Mouse (Mus musculus) CD4-positive, CD25-positive, alpha-beta regulatory T cell, adult 9 weeks (primary cell): ENCODE data around the gene Vmn1r34. TPM values are rescaled to one million over a fixed set of nuclear protein-coding genes. Genes with fewer than 3 reads are reported as not detected.

Source experiments
- polyA plus RNA-seq: library from polyadenylated mRNA; unstranded; fragments of 100-300 nt; shearing (Covaris generic); gene quantifications from one replicate; pipeline ENCODE4 v1.2.1, GENCODE M21; 2017

The Vmn1r34 gene
- not detected for polyA plus RNA-seq

GRCm38 (mm10) chr6:66643779-66644178 is at the start of gene Vmn1r34:
Gene Vmn1r34 (minus strand): TSS chr6:66643879.

GRCm38 (mm10) chr6:66685806-66686205 is 42.1 kb upstream of the Vmn1r34 start, which contains the start of gene Vmn1r35:
Gene Vmn1r35 (minus strand): TSS chr6:66685906.

GRCm38 (mm10) chr6:66618182-66618581 is 25.5 kb downstream of the Vmn1r34 start, which contains the start of gene Vmn1r33:
Gene Vmn1r33 (minus strand): TSS chr6:66618282.

Other genes starting within 250 kb of the Vmn1r34 start
- gene Mad2l1, start 108.5 kb downstream of the Vmn1r34 start, polyA plus RNA-seq: 24.3 TPM
- not detected for gene Vmn1r32, start 83.8 kb downstream of the Vmn1r34 start, polyA plus RNA-seq
- not detected for gene Vmn1r33, start 25.6 kb downstream of the Vmn1r34 start, polyA plus RNA-seq
- not detected for gene Vmn1r35, start 42.0 kb upstream of the Vmn1r34 start, polyA plus RNA-seq
- gene Vmn1r36, start 75.3 kb upstream of the Vmn1r34 start, polyA plus RNA-seq: not detected
- gene Vmn1r37, start 85.5 kb upstream of the Vmn1r34 start, polyA plus RNA-seq: not detected
- 0.07 TPM for gene Vmn1r38, start 138.7 kb upstream of the Vmn1r34 start, polyA plus RNA-seq
- not detected for gene Vmn1r39, start 166.7 kb upstream of the Vmn1r34 start, polyA plus RNA-seq